19 mouse cellular contexts compared by ENCODE assay signal in genomic region chr12:99373584-99373983, GRCm38 (mm10).
DNase-seq lines count a peak whose midpoint lies in the region; ATAC-seq and TF ChIP-seq lines count a peak whose summit lies in the region.
"Had no signal": no experiment of that assay in that cellular context is flagged by ENCODE, and none has a peak within 500 bp of the region (broad histone marks: within the 10 kb centered on the region; RNA-seq: fewer than 3 reads in every experiment).

No protein-coding gene starts in this region.

- H3K27me3 ChIP-seq in forebrain, embryonic 14.5 days (replicated peaks; ENCODE audit: control insufficient read depth, insufficient read depth, low read length): no peaks in the 10 kb centered on the region
- H3K27me3 ChIP-seq in forebrain, postnatal 0 days (ENCODE audit: insufficient read depth, low read length): no peaks in the 10 kb centered on the region
- H3K27me3 ChIP-seq in heart, embryonic 16.5 days (ENCODE audit: control insufficient read depth, insufficient read depth, low read length): no peaks in the 10 kb centered on the region
- H3K27me3 ChIP-seq: embryonic facial prominence, embryonic 13.5 days; hindbrain, embryonic 15.5 days; limb, embryonic 13.5 days; megakaryocyte, embryonic 14.5 days; midbrain, embryonic 13.5 days had no signal

- WGBS in forebrain, embryonic 14.5 days: 63% methylated on average over 4 of the region's 4 CpGs
- 55% methylated on average over 4 of the region's 4 CpGs for WGBS in forebrain, postnatal 0 days
- WGBS in heart, embryonic 16.5 days: 67% methylated on average over 4 of the region's 4 CpGs

- no peak for DNase-seq in forebrain, embryonic 14.5 days (ENCODE audit: low spot score)
- DNase-seq in forebrain, postnatal 0 days: no peak
- no peak for DNase-seq in heart, postnatal 36 days
- no peak for DNase-seq in left cerebral cortex, adult 2 months (ENCODE audit: extremely low spot score in 1 of 2, low spot score in 2 of 2)
- DNase-seq in left cerebral cortex, postnatal 36 days (ENCODE audit: low spot score in 2 of 2): no peak
- DNase-seq in T-cell, adult 2 months (ENCODE audit: low spot score): no peak
- DNase-seq: embryo, embryonic 11 days; retina, postnatal 1 day had no signal

- no peaks in the 10 kb centered on the region for H3K9me3 ChIP-seq in forebrain, embryonic 14.5 days (replicated peaks; ENCODE audit: control insufficient read depth, low read length)
- H3K9me3 ChIP-seq in forebrain, postnatal 0 days (ENCODE audit: low read length): no peaks in the 10 kb centered on the region
- H3K9me3 ChIP-seq in heart, embryonic 16.5 days (replicated peaks; ENCODE audit: control insufficient read depth, low read length): no peaks in the 10 kb centered on the region
- H3K9me3 ChIP-seq: embryonic facial prominence, embryonic 13.5 days; hindbrain, embryonic 15.5 days; midbrain, embryonic 13.5 days had no signal

- H3K27ac ChIP-seq in forebrain, embryonic 14.5 days (ENCODE audit: low read depth, low read length): peak overlapping the region; percentile 59
- H3K27ac ChIP-seq in forebrain, postnatal 0 days (ENCODE audit: low read depth, low read length): no peak overlapping the region
- H3K27ac ChIP-seq in heart, embryonic 16.5 days (ENCODE audit: low read length): peak overlapping the region; percentile 16; the same call in 1 of the 2 replicates
- H3K27ac ChIP-seq in left cerebral cortex, adult 2 months: peak overlapping the region; percentile 24; the same call in 1 of the 2 replicates
- H3K27ac ChIP-seq: embryonic facial prominence, embryonic 13.5 days; hindbrain, embryonic 15.5 days; limb, embryonic 13.5 days; liver, embryonic 14.5 days; midbrain, embryonic 13.5 days had no signal

- H3K4me1 ChIP-seq in forebrain, embryonic 14.5 days (ENCODE audit: control insufficient read depth, insufficient read depth, low read length): peaks cover 34% of the 10 kb centered on the region
- H3K4me1 ChIP-seq in forebrain, postnatal 0 days (ENCODE audit: insufficient read depth): peaks cover 26% of the 10 kb centered on the region
- peaks cover 36% of the 10 kb centered on the region for H3K4me1 ChIP-seq in heart, embryonic 16.5 days (ENCODE audit: control insufficient read depth, insufficient read depth, low read length)

- no peak overlapping the region for H3K9ac ChIP-seq in forebrain, embryonic 14.5 days (ENCODE audit: low read length)
- H3K9ac ChIP-seq in forebrain, postnatal 0 days: no peak overlapping the region
- H3K9ac ChIP-seq in heart, embryonic 16.5 days (ENCODE audit: low read length): no peak overlapping the region
- H3K9ac ChIP-seq: embryonic facial prominence, embryonic 13.5 days; hindbrain, embryonic 15.5 days; limb, embryonic 13.5 days; liver, embryonic 14.5 days; lung, embryonic 14.5 days; midbrain, embryonic 13.5 days had no signal

- ATAC-seq in forebrain, embryonic 14.5 days: no peak
- ATAC-seq in forebrain, postnatal 0 days: no peak
- ATAC-seq in heart, embryonic 16.5 days (replicated peaks; ENCODE audit: extremely low read depth, insufficient read depth, low FRiP score): no peak
- ATAC-seq: activated CD4-positive, CD25-positive, alpha-beta regulatory T cell, adult 4 months; intestine, embryonic 16.5 days; midbrain, embryonic 13.5 days had no signal

- no peak for TF ChIP-seq CTCF in forebrain, postnatal 0 days (IDR thresholded peaks at IDR 0.05; ENCODE audit: low read depth)
- no peak for TF ChIP-seq CTCF in left cerebral cortex, adult 2 months (IDR thresholded peaks at IDR 0.05)

- no peak overlapping the region for H3K4me3 ChIP-seq in forebrain, embryonic 14.5 days (ENCODE audit: low read depth, low read length)
- H3K4me3 ChIP-seq in forebrain, postnatal 0 days (ENCODE audit: low read depth, low read length): no peak overlapping the region
- H3K4me3 ChIP-seq in heart, embryonic 16.5 days (ENCODE audit: low read length): no peak overlapping the region
- no peak overlapping the region for H3K4me3 ChIP-seq in left cerebral cortex, adult 2 months
- H3K4me3 ChIP-seq: embryonic facial prominence, embryonic 13.5 days; erythroblast, embryonic 14.5 days; hindbrain, embryonic 15.5 days; limb, embryonic 13.5 days; megakaryocyte, embryonic 14.5 days; midbrain, embryonic 13.5 days had no signal

- no peak overlapping the region for H3K4me2 ChIP-seq in forebrain, embryonic 14.5 days (ENCODE audit: low read length)
- no peak overlapping the region for H3K4me2 ChIP-seq in forebrain, postnatal 0 days (ENCODE audit: low read depth)
- no peak overlapping the region for H3K4me2 ChIP-seq in heart, embryonic 16.5 days (ENCODE audit: low read depth, low read length)
- H3K4me2 ChIP-seq: embryonic facial prominence, embryonic 13.5 days; hindbrain, embryonic 15.5 days; limb, embryonic 13.5 days; lung, embryonic 14.5 days; midbrain, embryonic 13.5 days had no signal

- H3K36me3 ChIP-seq in forebrain, embryonic 14.5 days (ENCODE audit: control insufficient read depth, insufficient read depth, low read length): peaks cover 5% of the 10 kb centered on the region; the same call in 1 of the 2 replicates
- H3K36me3 ChIP-seq in forebrain, postnatal 0 days (ENCODE audit: insufficient read depth): no peaks in the 10 kb centered on the region
- H3K36me3 ChIP-seq in heart, embryonic 16.5 days (ENCODE audit: control insufficient read depth, insufficient read depth): 0 out of 2 replicates have a peak, but pooled peaks cover 4% of the 10 kb centered on the region
- H3K36me3 ChIP-seq: hindbrain, embryonic 15.5 days had no signal

- intact Hi-C loops in heart, postnatal 36 days (cut with DNase I): no loop called here
- intact Hi-C loops in left cerebral cortex, adult 2 months (cut with DNase I): no loop called here
- intact Hi-C loops in left cerebral cortex, postnatal 36 days (cut with DNase I): no loop called here
